Mouse (Mus musculus) urinary bladder, postnatal 36 days (tissue): ENCODE measurements at regions not wholly inside any gene's neighbourhood (a gene's known extent, or its start where the extent isn't known, plus 50 kb on each side); places are given as distances from the start of the nearest gene placed in this dataset.

Experiments used
- DNase-seq, 2 experiments: peaks; one replicate each; pipeline ENCODE4 v3.0.0; 2022; ENCODE audit warnings: low spot score in 2 of 2, mixed read lengths in 1 of 2

- DNase-seq, result no peak
Observed at GRCm38 (mm10) chr12:118549071-118549470, 247.8 kb upstream of the Sp4 start.

DNA sequence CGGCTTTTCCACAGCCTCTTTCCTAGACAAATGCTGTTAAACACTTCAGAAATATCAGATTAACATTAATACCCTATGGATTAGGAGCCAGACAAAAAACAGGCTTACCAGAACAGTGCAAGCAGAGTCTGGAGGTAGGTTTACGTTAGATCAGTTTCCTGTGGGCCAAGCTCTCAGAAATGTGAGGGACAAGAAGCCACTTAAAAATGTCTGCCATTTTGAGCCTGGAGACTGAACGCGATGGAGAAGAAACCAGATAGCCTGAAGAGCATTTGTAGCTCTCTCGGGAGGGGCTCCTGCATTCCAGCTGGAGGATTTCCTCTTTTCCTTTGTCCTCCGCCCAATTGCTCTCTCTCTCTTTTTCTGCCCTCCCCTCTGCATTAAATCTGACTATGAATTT is 239.1 kb upstream of the Sp4 start:
- no peak for DNase-seq

GRCm38 (mm10) chr12:118530514-118530913 is 229.3 kb upstream of the Sp4 start:
- DNase-seq, result no peak

DNA sequence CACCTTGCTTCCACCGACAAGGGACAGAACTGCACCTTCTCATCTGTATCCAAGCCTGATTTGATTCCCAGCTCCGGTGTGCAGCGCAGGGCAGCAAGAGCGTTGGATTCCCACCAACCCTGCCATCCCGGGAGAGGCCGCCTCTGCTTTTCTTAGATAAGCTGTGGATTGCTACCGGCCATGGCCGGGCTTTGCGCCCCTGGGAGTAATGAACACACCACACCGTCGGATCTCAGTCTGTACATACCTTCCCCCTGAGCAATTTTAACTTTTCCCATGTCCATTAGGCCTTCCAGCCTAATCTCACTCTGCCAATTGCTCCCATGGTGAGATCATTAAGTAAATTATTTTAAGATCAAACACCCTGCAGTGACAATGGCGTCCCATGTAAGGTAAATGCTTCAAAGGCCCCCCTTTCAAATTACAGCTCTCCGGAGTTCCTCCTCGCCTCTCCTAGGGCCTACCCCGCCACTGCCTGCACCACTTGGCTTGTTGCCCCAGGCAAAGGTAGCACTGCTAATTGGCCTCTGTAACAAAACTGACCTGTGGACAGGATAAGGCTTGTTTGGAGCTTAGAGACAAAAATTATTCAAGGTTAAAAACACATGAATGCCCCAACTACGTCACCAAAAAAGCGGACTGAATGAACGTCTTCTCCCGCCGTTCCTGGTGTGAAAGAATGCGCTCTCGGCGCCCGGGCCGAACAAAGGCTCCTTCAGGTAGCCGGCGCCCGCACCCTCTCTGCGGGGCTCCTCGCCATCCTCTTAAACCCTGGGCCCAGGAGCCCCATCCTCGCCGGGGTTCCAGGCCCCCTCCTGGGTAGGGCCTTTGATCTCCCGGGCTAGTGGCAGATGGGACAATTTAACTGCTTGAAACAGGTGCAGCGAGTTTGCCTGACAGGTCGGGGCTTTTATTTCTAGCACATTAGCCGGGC is 228.5 kb upstream of the Sp4 start:
- no peak for DNase-seq

GRCm38 (mm10) chr12:118521770-118522169 is 220.5 kb upstream of the Sp4 start:
- DNase-seq, result no peak

DNA sequence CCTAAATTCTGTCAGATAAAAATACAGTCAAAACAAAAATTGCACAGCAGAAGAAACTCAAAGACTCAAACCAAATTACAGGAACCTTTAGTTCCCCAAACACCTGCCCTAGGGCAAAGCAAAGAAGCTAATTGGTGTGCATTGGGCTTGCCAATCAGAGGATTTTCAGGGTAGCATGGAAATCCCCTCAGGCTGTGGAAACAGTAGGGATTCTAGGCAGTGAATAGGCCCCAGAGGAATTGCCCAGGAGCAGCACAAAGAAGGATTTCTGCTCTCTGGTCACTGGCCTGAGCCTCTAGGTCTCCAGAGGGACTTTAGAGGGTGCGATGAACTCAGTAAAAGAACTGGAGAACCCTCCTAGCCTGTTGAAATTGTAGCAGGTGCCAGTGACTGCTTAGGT is 220.1 kb upstream of the Sp4 start:
- DNase-seq, result no peak

DNA sequence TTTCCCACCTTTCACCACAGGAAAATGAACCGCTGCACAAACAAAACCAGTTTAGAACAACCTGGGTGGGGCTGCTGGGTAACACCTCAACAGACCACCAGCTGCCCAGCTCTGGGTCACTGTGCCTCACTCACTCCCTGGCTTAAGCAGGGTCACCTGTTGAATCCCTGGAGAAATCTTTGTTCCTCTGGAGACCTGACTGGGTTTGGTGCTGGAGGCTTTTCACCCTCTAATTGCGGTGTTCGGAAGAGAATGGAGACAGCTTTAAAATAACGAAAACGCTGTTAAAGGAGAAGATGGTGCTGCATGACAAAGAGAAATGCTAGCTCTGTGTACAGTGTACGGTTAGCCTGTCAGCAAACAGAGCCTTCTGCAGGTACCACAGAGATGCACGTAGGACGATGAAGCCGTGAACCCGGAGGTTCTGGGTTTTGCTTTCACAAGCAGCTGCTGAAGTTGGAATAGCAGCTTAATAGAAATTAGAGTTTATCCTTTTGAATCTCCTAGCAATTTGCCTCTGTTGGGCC is 218.6 kb upstream of the Sp4 start:
- no peak for DNase-seq

GRCm38 (mm10) chr12:118510989-118511388 is 209.7 kb upstream of the Sp4 start:
- no peak for DNase-seq

DNA sequence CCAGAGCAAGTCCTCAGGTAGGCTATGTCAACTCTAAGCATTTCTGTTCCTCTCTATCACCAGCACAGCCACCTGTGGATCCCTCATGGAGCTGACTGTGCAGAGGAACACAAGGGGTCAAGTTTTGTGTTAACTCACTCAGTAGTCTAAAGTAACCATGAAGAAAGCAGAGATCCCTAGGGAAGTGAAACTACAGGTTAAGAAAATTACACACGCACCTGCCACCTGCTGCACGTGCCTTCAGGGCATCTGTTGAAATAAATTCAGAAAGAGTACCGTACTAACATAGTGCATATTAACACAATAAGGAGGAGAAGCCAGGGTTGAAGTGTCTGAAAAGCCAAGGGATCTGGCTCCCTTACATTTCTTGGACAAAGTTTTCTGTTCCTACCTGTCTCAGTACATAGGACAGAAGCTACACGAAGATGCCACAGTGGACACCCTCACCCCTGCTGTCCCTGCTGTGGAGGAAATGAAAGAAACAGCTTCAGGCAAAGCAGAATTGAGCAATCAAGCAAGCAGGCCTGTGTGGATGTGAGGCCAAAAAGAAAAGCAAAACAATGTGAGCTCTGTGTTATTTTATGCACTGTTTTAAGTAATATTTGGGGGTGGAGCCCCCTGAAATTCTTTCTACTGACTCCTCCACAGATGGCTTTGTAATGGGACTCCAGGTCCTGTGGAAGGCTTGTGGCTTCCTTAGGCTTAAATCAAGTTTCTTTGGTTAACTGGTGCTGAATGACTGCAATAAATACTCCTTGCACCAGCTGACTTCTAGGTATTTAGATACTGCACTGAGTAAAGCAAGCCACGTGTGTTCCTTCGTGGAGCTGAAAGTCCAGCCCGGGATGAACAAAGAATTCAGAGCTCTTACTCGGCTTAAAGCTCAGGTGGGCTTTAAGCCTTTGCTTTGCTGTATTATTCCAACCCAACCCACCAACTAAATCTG is 208.0 kb upstream of the Sp4 start:
- DNase-seq, result no peak

- no peak for DNase-seq
Observed at GRCm38 (mm10) chr12:118500392-118500791, 199.2 kb upstream of the Sp4 start.

GRCm38 (mm10) chr12:118488038-118488437 is 186.8 kb upstream of the Sp4 start:
- DNase-seq, result no peak

DNA sequence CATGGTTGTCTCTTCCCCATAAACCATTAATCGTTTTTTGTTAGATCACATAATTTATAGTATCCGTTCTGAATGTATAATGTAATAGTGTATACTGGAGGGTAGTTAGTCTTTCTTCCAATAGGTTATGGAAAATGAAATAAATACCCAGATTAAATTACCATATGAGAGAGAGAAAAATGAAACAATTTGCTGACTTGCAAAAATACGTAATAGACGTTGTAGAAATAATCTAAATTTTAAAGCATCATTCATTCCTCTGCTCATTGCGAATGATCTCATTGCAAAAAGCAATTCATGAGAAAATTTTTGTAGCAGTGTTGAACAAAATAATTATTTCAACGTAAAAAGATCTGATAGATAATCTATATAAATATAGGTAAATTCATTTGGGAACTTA is 185.2 kb upstream of the Sp4 start:
- DNase-seq, result no peak

- DNase-seq, result no peak
Observed at GRCm38 (mm10) chr12:118481347-118481746, 180.1 kb upstream of the Sp4 start.

GRCm38 (mm10) chr12:118474732-118475131 is 173.5 kb upstream of the Sp4 start:
- DNase-seq, result no peak

GRCm38 (mm10) chr12:118466837-118467236 is 165.6 kb upstream of the Sp4 start:
- DNase-seq, result no peak

- peak; percentile 22 to 26 for DNase-seq
Observed at GRCm38 (mm10) chr12:118457493-118458408, 156.5 kb upstream of the Sp4 start.

GRCm38 (mm10) chr12:118455609-118456008 is 154.4 kb upstream of the Sp4 start:
- no peak for DNase-seq

GRCm38 (mm10) chr12:118439626-118440025 is 138.4 kb upstream of the Sp4 start:
- no peak for DNase-seq

DNA sequence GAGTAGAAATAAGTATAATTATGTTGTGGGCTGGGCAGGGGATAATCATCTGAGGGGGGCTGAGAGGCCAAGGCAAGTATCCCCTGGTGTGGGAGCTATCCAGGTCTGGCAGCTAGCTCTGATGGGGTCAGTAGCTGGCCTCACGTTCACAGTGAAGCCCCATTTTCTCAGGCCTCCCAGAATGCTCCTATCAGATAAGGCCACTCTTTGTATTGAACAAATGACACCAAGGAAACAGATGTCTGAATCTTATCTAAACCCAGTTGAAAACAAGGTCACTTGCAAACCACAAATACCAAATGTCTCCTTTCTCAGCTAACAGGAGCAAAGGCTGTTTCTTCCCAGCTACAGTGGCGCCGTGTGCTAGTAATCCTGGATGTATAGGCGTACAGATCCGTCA is 137.6 kb upstream of the Sp4 start:
- no peak for DNase-seq

DNA sequence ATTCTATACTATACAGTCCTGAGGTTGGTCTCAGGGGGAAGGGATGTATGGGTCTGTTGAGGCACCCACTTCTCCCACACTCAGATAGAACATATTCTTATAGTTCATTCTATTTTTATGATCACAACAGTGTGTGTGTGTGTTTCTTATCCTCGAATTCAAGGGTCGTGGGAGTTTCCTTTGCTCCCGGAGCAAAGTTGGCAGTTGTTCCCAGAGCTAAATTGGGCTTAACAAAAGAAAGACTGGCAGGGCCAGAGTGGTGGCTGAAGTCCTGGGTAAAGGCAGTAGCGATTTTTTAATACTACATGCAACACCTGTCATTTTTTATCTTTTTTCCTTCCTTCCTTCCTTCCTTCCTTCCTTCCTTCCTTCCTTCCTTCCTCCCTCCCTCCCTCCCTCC is 131.5 kb upstream of the Sp4 start:
- DNase-seq, result no peak

GRCm38 (mm10) chr12:118428384-118428783 is 127.1 kb upstream of the Sp4 start:
- DNase-seq, result no peak
